Mouse (Mus musculus): ENCODE results near the gene Efna1.

GRCm38 (mm10) chr3:89328623-89329022, 47.7 kb upstream of the Efna1 start:
- TF ChIP-seq MAX (IDR thresholded peaks at IDR 0.05) (no peak), CTCF (IDR thresholded peaks at IDR 0.05; ENCODE audit: control insufficient read depth, insufficient read depth, insufficient read length) (no peak), MYOG (IDR thresholded peaks at IDR 0.05; ENCODE audit: control insufficient read depth, extremely low read depth, insufficient read length) (no peak), CEBPB (IDR thresholded peaks at IDR 0.05; ENCODE audit: low read depth) (no peak), USF1 (IDR thresholded peaks at IDR 0.05; ENCODE audit: low read depth) (no peak), FOSL1 (IDR thresholded peaks at IDR 0.05; ENCODE audit: insufficient read depth, low read length, poor library complexity, severe bottlenecking) (no peak)
